Mouse (Mus musculus) embryo, embryonic 10 days (tissue): ENCODE measurements around the gene Nfib.
A peak's percentile ranks its signal among the peaks of the same experiment; 100 is the strongest.

Experiments
- DNase-seq: peaks from one replicate; pipeline ENCODE4 v3.0.0-alpha.2; 2015; ENCODE audit warnings: low spot score

The Nfib gene

DNA sequence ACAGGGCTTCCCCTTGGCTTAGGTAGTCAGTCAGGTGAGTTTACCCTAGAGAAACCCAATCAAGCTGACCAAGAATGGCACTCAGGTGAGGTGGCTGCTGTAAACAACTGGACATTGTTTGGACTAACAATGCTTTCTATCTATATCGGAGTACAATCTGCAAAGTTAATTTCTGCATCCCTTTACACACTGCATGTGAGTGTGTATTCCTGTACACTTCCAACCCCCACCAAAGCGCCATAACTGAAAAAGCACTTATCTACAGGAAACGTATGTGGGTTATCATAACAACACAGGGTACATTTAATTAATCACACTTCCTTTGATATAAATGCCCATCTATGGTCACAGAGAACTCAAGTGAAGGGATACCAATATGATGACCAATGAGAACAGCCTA is 346.4 kb downstream of the Nfib start:
- no peak for DNase-seq

DNA sequence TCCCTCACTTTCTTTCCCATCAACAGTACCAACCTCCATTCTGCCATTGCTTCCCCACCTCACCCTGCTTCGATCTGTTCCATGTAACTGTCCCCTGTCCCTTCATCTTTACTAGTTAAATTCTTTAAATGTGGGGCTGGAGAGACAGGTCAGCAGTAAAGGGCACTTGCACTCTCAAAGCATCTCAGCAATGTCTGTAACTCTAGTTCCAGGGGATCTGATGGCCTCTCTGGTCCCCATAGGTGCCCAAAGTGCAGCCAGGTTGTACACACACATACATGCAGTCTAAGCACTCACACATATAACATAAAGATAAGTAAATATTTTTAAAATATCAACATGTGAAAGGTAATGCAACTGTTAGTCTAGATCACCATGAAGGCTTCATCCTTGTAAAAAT is 356.5 kb downstream of the Nfib start:
- no peak for DNase-seq

DNA sequence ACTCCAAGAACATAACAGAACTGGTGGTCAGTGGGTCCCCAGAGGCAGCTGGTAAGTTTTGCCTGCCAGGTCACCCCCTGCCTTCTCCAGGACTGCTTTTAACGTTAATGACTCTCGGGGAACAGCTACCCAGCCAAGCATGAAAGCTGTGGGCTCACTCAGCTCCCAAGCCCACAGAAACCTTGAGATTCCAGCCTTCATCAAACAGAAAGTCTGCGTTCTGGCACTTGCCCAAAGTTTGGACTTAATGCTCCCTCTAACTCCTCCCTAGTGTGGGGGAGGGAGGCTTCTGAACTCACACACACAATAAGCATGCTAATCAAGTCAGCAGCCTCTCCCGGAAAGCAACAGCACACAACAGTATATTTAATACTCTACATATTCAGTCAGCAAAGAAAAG is 360.8 kb downstream of the Nfib start:
- DNase-seq = peak; percentile 40

DNA sequence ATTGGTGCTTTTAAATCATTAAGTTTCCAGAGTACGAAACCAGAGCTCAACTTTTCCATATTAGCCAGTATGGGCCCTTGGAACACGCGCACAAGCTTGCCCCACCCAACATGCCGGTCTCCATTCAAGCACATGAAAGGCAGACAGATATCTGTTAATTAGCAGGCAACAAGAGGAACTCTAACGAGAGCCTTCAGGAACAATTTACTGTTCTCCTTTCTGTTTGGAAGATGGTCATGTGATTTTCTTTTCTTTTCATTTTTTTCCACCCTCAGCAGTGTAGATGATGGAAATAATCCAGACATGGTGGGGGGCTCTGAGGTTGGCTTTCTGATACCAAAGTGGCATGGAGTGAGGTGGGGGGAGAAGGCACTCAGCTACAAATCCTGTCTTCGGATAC is 361.3 kb downstream of the Nfib start:
- DNase-seq = no peak

DNA sequence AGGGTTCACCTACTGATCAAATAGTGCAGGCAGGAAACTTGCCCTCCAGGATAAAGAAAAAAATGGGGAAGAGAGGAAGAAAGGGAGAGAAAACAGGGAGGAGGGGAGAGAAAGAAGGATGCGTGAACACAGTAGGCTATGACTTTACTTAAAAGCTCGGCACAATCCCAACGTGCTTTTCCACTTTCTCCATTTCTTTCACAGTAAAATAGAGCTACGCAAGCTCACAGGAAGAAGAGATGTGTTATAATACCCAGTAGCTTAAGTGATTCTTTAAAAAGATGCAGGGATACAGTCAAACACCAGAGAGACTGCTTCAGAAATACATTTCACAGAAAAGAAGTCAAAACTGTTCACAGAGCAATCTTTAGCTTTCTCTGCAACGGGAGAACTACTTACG is 366.6 kb downstream of the Nfib start:
- DNase-seq = no peak

DNA sequence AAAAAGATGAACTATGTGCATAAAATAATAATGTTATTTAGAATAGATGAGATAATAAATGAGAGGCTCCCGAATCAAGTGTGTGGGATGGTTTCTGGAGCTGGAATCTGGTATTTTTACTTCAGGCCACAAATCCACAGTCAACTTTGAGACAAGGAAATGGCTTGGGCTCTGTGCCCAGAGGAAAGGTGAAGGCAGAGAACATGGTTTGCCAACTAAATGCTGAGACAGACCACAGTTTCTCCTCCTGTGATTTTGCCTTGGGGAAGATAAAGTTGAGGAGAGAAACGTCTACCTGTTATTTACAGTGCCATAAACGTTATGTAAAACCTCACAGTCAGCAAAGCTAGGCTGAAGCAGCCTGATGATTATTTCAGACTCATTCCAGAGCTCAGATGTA is 367.1 kb downstream of the Nfib start:
- no peak for DNase-seq

DNA sequence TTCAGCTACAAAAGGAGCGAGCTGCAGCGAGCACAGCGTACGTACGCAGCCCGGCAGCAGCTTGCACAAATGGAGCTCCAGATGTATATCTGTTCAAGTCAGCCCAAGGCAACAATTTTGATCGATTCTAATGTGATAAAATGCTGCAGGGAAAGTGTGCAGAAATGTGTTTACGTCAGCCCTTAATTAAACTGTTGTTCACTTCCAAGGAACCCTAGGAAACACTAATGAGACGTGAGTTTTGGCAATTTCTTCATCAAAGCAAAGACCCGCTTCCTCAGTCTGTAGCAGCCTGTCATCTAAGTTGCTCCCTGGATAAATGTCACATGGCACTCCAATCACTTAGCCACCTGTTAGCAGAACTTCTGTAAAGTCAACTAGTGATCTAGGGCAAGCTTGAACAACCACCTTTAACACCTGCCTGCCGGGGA is 368.6 kb downstream of the Nfib start:
- no peak for DNase-seq

- no peak for DNase-seq
These were observed 370.2 kb downstream of the Nfib start for GRCm38 (mm10) chr4:82335266-82335865.

- no peak for DNase-seq
These were observed 372.1 kb downstream of the Nfib start for GRCm38 (mm10) chr4:82333413-82333812.

DNA sequence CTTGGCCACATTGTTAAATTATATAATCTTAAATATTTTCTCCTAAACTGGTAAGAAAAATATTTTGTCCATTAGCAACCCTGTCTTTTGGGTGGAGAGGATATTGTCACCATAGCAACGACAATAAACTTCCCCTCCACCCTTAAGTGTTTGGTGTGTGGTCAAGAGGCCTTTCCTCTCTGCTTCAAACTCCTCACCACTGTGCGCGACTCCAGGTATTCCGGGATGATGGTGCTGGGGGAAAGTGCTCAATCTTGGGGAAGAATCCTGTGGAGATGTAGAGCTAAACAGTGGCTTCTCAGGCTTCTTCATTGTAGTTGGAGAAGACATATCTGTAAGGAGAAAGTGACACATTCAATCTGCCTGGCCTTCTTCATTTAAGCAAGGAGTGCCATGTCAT is 375.5 kb downstream of the Nfib start:
- DNase-seq = no peak

- no peak for DNase-seq
These were observed 379.4 kb downstream of the Nfib start for GRCm38 (mm10) chr4:82326140-82326529.

DNA sequence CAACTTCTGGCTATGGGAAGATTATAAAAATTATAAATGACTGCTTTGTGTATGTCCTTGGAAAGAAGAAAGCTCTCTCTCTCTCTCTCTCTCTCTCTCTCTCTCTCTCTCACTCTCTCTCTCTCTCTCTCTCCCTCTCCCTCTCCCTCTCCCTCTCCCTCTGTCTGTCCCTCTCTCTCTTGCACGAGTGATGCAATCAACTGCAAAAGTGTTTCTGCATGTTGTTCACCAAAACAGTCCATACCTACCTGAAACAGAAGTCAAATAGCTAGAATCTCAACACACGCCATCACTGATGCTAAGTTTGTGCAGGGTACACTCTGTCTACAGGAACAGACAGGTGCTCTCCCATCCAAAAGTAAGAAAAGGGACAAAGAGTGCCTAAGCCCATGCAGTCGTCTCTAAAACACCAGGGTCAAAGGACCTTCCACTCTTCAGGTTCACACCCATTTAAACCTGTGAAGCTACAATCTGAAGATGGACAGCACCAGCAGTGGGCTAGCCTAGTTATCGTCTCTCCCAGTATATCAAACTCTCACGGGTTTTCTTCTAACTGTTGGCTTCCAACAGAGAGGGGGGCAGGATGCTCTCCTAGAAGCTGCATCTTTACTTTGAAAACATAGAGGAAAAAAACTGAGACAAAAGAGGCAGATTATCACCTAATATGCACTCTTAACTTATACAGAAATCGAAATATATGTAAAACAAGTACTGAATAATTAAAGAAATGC is 380.0 kb downstream of the Nfib start:
- no peak for DNase-seq

DNA sequence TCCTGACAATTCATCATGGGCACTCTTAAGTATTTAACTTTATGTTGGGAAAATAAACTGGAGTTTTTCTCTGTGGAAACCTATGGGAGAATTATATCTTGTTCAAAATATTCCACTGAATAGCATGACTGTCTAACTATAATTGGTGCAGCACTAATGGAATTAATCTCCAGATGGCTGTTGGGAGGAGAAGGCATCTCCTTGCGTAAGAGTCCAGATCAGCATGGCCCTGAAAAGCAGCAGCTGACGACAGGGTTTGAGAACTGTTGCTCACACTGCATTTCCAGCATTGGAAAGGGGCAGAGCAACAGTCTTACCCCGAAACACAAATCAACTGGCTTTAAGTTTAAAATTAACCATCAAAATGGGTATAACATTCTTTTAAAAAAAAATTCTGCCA is 380.6 kb downstream of the Nfib start:
- DNase-seq = no peak

GRCm38 (mm10) chr4:82321008-82321407 is 384.5 kb downstream of the Nfib start:
- no peak for DNase-seq

GRCm38 (mm10) chr4:82319388-82319787 is 386.2 kb downstream of the Nfib start:
- no peak for DNase-seq

- DNase-seq = no peak
These were observed 389.4 kb downstream of the Nfib start for GRCm38 (mm10) chr4:82316168-82316567.

DNA sequence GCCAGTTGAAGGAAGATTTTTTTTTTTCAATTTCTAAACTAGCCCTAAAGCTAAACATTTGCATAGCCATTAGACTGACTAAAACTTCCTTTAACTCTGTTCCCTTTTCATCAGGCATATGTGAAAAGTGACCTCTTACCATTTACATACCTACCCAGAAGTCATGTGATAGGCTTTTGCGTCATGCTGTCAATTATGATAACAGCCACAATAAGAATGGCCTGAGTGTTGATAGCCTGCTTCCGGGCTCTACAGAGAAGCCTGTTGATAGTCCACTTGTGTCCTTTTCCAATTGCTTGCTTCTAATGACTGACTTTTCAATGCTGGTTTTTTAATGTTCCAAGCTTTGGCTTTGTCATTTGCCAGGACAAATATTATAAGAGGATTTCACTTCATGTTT is 389.8 kb downstream of the Nfib start:
- no peak for DNase-seq

DNA sequence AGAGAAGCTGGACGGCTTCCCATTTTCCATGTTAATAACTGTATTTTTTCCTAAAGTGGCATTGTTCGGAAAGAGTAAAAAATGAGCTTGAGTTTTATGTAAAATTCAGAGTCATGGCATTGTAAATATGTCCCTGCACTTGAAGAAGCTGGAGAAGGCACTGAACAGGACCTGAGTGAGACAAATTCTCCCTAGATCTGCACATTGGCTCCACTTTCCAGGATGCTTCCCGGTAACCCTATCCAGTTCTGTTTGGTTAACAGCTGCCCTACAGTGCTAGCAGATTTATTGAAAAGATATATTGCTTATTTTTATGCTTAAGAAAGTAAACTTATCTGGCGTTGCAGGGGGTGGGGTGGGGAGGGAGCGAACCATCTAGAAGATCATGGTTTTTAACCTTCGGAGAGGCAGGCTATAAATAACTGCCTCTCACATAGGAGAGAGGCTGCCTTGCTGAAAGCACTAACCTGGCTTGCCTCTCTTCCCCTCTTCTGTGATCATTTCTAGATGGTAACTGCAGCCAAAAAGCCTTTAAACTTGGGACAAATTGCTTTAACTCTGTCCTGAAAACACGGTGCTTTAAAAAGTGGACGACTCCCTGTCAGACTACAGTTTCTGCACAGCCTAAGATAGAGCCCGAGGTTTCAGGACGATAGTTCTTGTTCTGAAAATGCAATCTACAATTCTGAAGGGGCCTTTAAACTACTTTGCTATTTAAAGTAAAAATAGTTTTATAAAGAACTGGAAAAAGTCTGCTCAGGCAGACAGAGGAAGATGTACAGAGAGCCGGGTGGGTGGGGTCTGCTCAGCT is 394.4 kb downstream of the Nfib start:
- no peak for DNase-seq

DNA sequence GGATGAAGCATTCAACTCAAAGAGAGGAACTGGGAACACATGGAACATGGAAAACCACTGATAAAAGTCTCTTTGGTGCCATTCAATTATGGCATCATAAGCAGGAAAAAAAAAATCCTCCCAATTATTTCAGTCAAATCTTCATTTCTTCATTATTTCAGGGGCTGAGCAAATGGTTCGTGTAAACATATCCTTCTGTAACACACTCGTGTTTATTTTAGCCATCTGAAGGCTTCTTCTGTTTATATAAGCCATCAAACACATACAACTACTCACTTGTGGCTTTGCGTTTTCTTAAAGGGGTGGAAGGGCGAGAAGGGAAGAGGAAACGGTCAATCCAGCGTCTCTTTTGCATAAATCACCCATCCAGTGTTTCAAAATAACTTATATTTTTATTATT is 399.5 kb downstream of the Nfib start:
- DNase-seq = no peak

GRCm38 (mm10) chr4:82304148-82304871 is 401.2 kb downstream of the Nfib start:
- DNase-seq = peak; percentile 75

DNA sequence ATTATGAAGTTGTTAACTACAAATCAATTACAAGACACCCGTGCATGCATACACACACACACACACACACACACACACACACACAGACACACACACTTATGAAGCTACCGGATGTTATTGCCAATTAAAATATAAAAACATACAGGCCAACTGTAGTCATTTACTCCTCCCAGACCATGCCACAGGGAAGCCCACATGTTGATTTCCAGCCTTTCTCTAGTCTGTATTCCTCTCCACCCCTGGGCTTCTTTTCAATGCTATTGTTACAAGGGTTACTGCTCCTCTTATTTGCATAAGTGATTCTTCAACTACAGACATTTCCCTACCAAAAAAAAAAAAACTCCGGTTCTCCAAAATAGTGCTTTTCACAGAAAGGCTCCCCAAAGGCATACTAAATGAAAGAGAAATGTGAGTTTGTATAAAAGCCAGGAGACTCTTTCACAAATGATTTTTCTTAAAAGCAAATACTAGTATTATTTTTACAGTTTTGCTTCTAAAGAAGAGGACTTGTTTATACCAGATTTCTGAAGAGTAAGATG is 402.1 kb downstream of the Nfib start:
- no peak for DNase-seq

DNA sequence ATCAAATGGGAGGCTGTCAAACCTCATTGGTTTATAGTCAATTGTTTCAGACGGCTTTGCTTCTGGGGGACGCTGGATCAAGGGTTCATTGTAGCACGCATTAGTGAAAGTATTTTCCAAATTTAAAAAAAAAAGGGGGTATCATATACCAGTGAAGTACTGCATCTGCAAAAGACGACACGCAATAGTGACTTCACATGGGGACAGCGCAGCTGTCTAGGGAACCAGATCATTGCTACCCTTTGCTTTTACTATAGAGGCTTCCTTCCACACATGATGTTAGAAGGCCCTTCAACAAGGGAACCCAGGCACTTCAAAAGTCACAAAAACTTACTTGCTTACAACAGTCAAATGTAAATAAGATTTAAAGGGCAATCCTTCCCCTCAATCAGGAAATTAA is 402.6 kb downstream of the Nfib start:
- DNase-seq = no peak
